Mouse (Mus musculus) CH12.LX (cell line): Measurements from ENCODE around the gene Bmpr2. TPM values are rescaled to one million over a fixed set of nuclear protein-coding genes. Genes with fewer than 3 reads are reported as not detected.

ENCODE experiments used
- DNase-seq: peaks from one replicate; pipeline ENCODE4 v3.0.0-alpha.2; 2013; ENCODE audit errors: extremely low read depth
- H3K27ac ChIP-seq: 2 replicates; pipeline ENCODE4 v1.5.1; 2012; ENCODE audit warnings: low read depth, mild to moderate bottlenecking, control low read depth, moderate library complexity; ENCODE audit not compliant: insufficient read depth
- H3K27me3 ChIP-seq: replicated peaks from 2 replicates; pipeline ENCODE3; 2012; ENCODE audit warnings: inconsistent platforms
- H3K36me3 ChIP-seq, 2 experiments: replicated peaks in 1 of 2; 2 replicates each; pipeline versions ENCODE3 to v1.6.1; 2012; ENCODE audit warnings: inconsistent platforms in 1 of 2, low read length in 1 of 2, mild to moderate bottlenecking in 1 of 2, mixed read lengths in 1 of 2, moderate library complexity in 1 of 2; ENCODE audit not compliant: control insufficient read depth in 1 of 2, insufficient read depth in 1 of 2
- H3K4me1 ChIP-seq, 2 experiments: 2 replicates each; pipeline ENCODE4 v1.6.1; 2012; ENCODE audit warnings: inconsistent platforms in 1 of 2, moderate library complexity in 1 of 2; ENCODE audit not compliant: insufficient read depth in 2 of 2, control insufficient read depth in 1 of 2
- H3K4me2 ChIP-seq: 2 replicates; pipeline ENCODE4 v1.6.1; 2012; ENCODE audit warnings: low read depth, mild to moderate bottlenecking, control low read depth; ENCODE audit not compliant: poor library complexity, insufficient read depth, severe bottlenecking
- H3K4me3 ChIP-seq, 3 experiments: fragments of 150-350 bp in 1 of 3; sonication (generic) in 1 of 3; replicated peaks in 1 of 3; 2 replicates each; pipeline versions ENCODE3 to v1.5.1; 2011 to 2012; ENCODE audit warnings: low read depth in 2 of 3, low read length in 2 of 3, mild to moderate bottlenecking in 2 of 3, moderate library complexity in 2 of 3, control low read depth in 1 of 3, improper control_type of control experiment in 1 of 3, inconsistent platforms in 1 of 3, mixed read lengths in 1 of 3; ENCODE audit not compliant: poor library complexity in 1 of 3
- H3K79me2 ChIP-seq: replicated peaks from 2 replicates; pipeline ENCODE4 v1.6.1; 2012; ENCODE audit warnings: mild to moderate bottlenecking, moderate library complexity; ENCODE audit not compliant: control insufficient read depth, poor library complexity, insufficient read depth, severe bottlenecking; ENCODE audit errors: extremely low read depth
- H3K9ac ChIP-seq: 2 replicates; pipeline ENCODE4 v1.6.1; 2012; ENCODE audit warnings: low read depth, mild to moderate bottlenecking, control low read depth, moderate library complexity; ENCODE audit not compliant: insufficient read depth
- H3K9me3 ChIP-seq: replicated peaks from 2 replicates; pipeline ENCODE3; 2012; ENCODE audit warnings: low read length, inconsistent platforms, mixed read lengths
- CHD1 ChIP-seq: IDR thresholded peaks from 2 replicates; pipeline ENCODE4 v1.6.1; 2012; ENCODE audit warnings: low read depth, low read length, improper control_type of control experiment, inconsistent platforms
- CHD2 ChIP-seq: IDR thresholded peaks from 2 replicates; pipeline ENCODE4 v1.6.1; 2011; ENCODE audit warnings: low read length, improper control_type of control experiment
- CTCF ChIP-seq, 2 experiments: IDR thresholded peaks in 1 of 2; conservative IDR thresholded peaks in 1 of 2; 2 replicates each; pipeline ENCODE4 v1.5.1; 2011 to 2012; ENCODE audit warnings: low read depth in 2 of 2, low read length in 2 of 2, improper control_type of control experiment in 1 of 2, inconsistent platforms in 1 of 2, mild to moderate bottlenecking in 1 of 2, moderate library complexity in 1 of 2
- E2F4 ChIP-seq: IDR thresholded peaks from 2 replicates; pipeline ENCODE4 v1.6.1; 2011; ENCODE audit warnings: low read depth, low read length, improper control_type of control experiment; ENCODE audit not compliant: insufficient replicate concordance
- ELF1 ChIP-seq: IDR thresholded peaks from 2 replicates; pipeline ENCODE4 v1.6.1; 2014; ENCODE audit warnings: low read depth, mild to moderate bottlenecking, inconsistent platforms, low read length, improper control_type of control experiment
- EP300 ChIP-seq: IDR thresholded peaks from 2 replicates; pipeline ENCODE4 v1.6.1; 2011; ENCODE audit warnings: low read length, improper control_type of control experiment
- GABPA ChIP-seq: IDR thresholded peaks from 2 replicates; pipeline ENCODE4 v1.6.1; 2012; ENCODE audit warnings: low read depth, low read length, improper control_type of control experiment, inconsistent platforms; ENCODE audit not compliant: insufficient replicate concordance
- IRF4 ChIP-seq: IDR thresholded peaks from 2 replicates; pipeline ENCODE4 v1.6.1; 2014; ENCODE audit warnings: low read depth, mild to moderate bottlenecking, inconsistent platforms, low read length, improper control_type of control experiment
- JUN ChIP-seq: IDR thresholded peaks from 2 replicates; pipeline ENCODE4 v1.6.1; 2011; ENCODE audit warnings: low read depth, mild to moderate bottlenecking, low read length, improper control_type of control experiment, moderate library complexity; ENCODE audit not compliant: insufficient read depth
- JUND ChIP-seq: conservative IDR thresholded peaks from 2 replicates; pipeline ENCODE4 v1.6.1; 2011; ENCODE audit warnings: low read depth, low read length, improper control_type of control experiment
- KAT2A ChIP-seq: IDR thresholded peaks from 2 replicates; pipeline ENCODE4 v1.6.1; 2012; ENCODE audit warnings: low read length, improper control_type of control experiment, inconsistent platforms; ENCODE audit not compliant: insufficient replicate concordance
- MAFK ChIP-seq: IDR thresholded peaks from 2 replicates; pipeline ENCODE4 v1.6.1; 2011; ENCODE audit warnings: low read length, improper control_type of control experiment; ENCODE audit not compliant: insufficient replicate concordance
- MXI1 ChIP-seq: IDR thresholded peaks from 2 replicates; pipeline ENCODE4 v1.6.1; 2011; ENCODE audit warnings: mild to moderate bottlenecking, low read depth, low read length, improper control_type of control experiment
- MYC ChIP-seq: IDR thresholded peaks from 2 replicates; pipeline ENCODE4 v1.6.1; 2011; ENCODE audit warnings: low read depth, mild to moderate bottlenecking, improper control_type of control experiment, low read length
- PAX5 ChIP-seq: IDR thresholded peaks from 2 replicates; pipeline ENCODE4 v1.6.1; 2012; ENCODE audit warnings: low read length, inconsistent platforms, mixed read lengths
- SIN3A ChIP-seq: IDR thresholded peaks from 2 replicates; pipeline ENCODE4 v1.6.1; 2012; ENCODE audit warnings: low read length, improper control_type of control experiment, inconsistent platforms
- TBP ChIP-seq: conservative IDR thresholded peaks from 2 replicates; pipeline ENCODE4 v1.6.1; 2011; ENCODE audit warnings: low read depth, low read length, improper control_type of control experiment
- USF1 ChIP-seq: IDR thresholded peaks from 2 replicates; pipeline ENCODE4 v1.6.1; 2014; ENCODE audit warnings: low read depth, mild to moderate bottlenecking, inconsistent platforms, low read length, improper control_type of control experiment
- dilution Hi-C: fragments of 300-500 bp; cut with MboI; formaldehyde crosslinking; loops from 2 replicates; pipeline ENCODE4 v1.14.3; 2020; ENCODE audit warnings: low sequenced_read_pairs; ENCODE audit not compliant: extremely low pct_unique_long_range_greater_than_20kb, extremely low pct_ligation_motif_present
- in situ Hi-C: fragments of 300-500 bp; cut with MboI; formaldehyde crosslinking; loops from 3 replicates; pipeline ENCODE4 v1.14.3; 2019; ENCODE audit warnings: low sequenced_read_pairs, low pct_ligation_motif_present, low pct_unique_long_range_greater_than_20kb, mixed read lengths
- polyA plus RNA-seq: library from polyadenylated mRNA; unstranded; fragments of >175 nt; gene quantifications from 2 replicates; pipeline ENCODE4 v1.2.1, GENCODE M21; 2012; ENCODE audit warnings: low read depth; ENCODE audit not compliant: insufficient read length
- total RNA-seq, 2 experiments: library from RNA; depleted of rRNA; stranded (reverse); fragments of 300-350 nt in 1 of 2; fragments of >200 nt in 1 of 2; gene quantifications; 2 replicates each; pipeline ENCODE4 v1.2.3; 2012 to 2014

Gene Bmpr2
- total and polyA plus RNA-seq, 3 experiments = 3.6 to 5.0 (median 4.7) TPM

- in situ Hi-C loops (loop anchor here (25.0 kb wide), 1 partner anchor 222 kb away; no protein-coding TSS in a partner anchor), dilution Hi-C loops (no loop called here)
- Histone ChIP-seq H3K4me2 (peak overlapping the region; percentile 88), H3K27ac (no peak overlapping the region), H3K9ac (peak overlapping the region; percentile 43; the same call in 1 of the 2 replicates), H3K27me3 (no peaks in the 10 kb centered on the region), H3K4me1 (peaks cover 0 to 21% of the 10 kb centered on the region in 2 experiments; a peak in 2 of 4 replicates), H3K4me3 (peak overlapping the region; percentile 42 to 81 (median 73)), H3K79me2 (peaks cover 8% of the 10 kb centered on the region), H3K36me3 (no peaks in the 10 kb centered on the region), H3K9me3 (no peaks in the 10 kb centered on the region)
- TF ChIP-seq JUND = no peak
- no peak for TF ChIP-seq KAT2A
- no peak for TF ChIP-seq MXI1
- TF ChIP-seq ELF1 = no peak
- TF ChIP-seq MYC = no peak
- TF ChIP-seq USF1 = no peak
- no peak for TF ChIP-seq CTCF (conservative IDR thresholded peaks at IDR 0.05 in 1 of 2, IDR thresholded peaks at IDR 0.05 in 1 of 2; ENCODE audit: low read depth in 2 of 2, low read length in 2 of 2)
- TF ChIP-seq GABPA = no peak
- TF ChIP-seq EP300 = no peak
- no peak for TF ChIP-seq CHD2
- TF ChIP-seq PAX5 = no peak
- no peak for TF ChIP-seq IRF4
- no peak for DNase-seq
Measured at GRCm38 (mm10) chr1:59765279-59765678, 2.1 kb downstream of the Bmpr2 start.

GRCm38 (mm10) chr1:59766626-59767025 is 3.4 kb downstream of the Bmpr2 start:
- Histone ChIP-seq H3K27ac (no peak overlapping the region), H3K9ac (peak overlapping the region; percentile 28; the same call in 1 of the 2 replicates), H3K79me2 (peaks cover 11% of the 10 kb centered on the region)
- no peak for DNase-seq
- TF ChIP-seq IRF4 (no peak), JUN (no peak), SIN3A (no peak), TBP (no peak), CHD1 (no peak), E2F4 (no peak), MYC (no peak), CHD2 (no peak), KAT2A (no peak), MAFK (no peak)
- TF ChIP-seq, all 38 proteins: peak for 0
- H3K9me3 ChIP-seq = no peaks in the 10 kb centered on the region
- peak overlapping the region in 1 of 3 experiments; percentile 73 for H3K4me3 ChIP-seq
- in situ Hi-C loops (loop anchor here (25.0 kb wide), 1 partner anchor 221 kb away; no protein-coding TSS in a partner anchor), dilution Hi-C loops (no loop called here)
- no peaks in the 10 kb centered on the region for H3K27me3 ChIP-seq
- peak overlapping the region; percentile 46; the same call in 1 of the 2 replicates for H3K4me2 ChIP-seq
- H3K36me3 ChIP-seq = no peaks in the 10 kb centered on the region
- H3K4me1 ChIP-seq = peaks cover 2 to 33% of the 10 kb centered on the region in 2 experiments; a peak in 3 of 4 replicates
